Mouse (Mus musculus) regulatory T cell (primary cell): Measurements from ENCODE around the gene Fndc9.

Source experiments
- in situ Hi-C: fragments of 300-600 bp; cut with MboI, MseI; formaldehyde crosslinking; loops from one replicate; pipeline ENCODE4 v1.15.1; 2025; ENCODE audit warnings: high pct_unique_total_duplicates

Gene Fndc9

DNA sequence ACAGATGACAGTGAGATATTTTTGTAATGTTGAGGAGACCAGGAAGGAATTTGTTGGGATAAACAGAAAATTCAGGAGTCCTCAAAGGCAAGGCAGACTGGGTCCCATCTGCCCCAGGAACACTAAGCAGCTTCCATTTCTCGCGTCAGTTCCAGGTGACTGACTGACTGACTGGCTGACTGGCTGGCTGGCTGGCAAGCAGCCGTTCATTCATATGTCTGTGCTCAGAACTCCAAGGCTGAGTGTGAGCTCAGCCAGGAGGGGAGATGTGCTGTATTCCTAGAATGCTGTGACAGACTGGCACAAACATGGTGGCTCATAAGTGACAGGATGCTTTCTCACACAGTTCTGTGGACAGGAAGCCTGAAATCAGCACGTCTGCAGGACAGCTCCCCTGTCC is 1.4 kb upstream of the Fndc9 start:
- in situ Hi-C loops, result no loop called here

DNA sequence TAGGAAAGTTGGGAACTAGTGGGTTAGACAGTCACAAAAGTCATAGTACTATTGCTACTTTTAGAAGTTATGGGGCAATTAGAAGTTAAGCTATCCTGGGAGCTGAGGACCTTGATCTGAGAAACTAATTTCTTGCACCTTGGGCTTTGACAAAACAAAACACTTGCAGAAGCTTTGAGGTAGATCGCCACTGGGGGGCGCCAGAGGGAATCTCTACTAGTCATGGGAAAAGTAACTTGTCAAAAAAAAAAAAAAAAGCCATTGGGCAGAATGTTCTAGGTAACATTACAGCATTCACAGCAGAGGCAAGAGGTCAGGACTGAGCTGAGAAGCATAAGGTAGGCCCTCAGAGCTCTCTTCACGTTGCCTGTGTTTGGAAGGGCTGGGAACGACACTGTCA is 1.6 kb downstream of the Fndc9 start:
- in situ Hi-C loops, result no loop called here

DNA sequence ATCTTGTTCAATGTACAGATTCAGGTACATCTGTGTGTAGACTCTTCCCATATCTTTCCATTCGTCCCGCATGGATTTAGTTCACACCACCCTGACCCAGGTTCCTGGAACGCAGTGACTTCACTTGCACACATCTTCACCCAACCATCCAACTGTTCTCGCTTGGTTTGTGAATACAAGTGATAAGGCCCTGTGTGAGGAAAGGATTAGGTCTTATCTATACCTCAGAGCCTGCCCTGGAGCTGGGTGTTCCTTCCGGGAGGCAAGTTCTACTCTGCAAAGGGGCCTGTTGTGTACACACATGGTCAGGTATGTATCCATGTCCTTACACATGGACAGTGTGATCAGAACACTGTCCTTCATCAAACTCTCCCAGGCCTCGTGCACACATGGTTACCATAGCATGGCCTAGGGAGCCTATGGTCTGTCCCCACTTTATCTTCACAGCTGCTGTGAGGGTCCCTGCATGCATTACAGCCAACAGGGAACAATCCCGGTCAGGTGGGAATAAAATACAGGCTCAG is 5.9 kb downstream of the Fndc9 start:
- in situ Hi-C loops, result no loop called here

DNA sequence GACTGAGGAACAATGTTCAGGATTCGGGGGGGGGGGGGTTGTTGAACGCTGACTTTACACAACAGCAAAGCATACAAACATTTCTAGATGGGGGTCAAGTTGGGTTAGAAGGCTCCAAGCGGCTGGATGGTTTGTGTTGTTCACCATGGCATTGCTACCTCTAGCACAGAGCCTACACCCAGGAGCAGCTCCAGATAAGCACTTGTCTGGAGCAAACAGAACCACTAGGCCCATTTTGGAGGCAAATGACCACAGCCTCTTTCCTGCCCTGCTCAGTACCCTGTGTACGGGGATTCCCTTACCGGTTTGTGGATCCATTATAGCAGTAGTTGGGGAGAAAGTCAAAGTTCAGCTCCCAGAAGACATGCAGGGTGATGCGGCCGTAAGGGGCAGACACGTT is 6.7 kb downstream of the Fndc9 start:
- in situ Hi-C loops, result no loop called here

DNA sequence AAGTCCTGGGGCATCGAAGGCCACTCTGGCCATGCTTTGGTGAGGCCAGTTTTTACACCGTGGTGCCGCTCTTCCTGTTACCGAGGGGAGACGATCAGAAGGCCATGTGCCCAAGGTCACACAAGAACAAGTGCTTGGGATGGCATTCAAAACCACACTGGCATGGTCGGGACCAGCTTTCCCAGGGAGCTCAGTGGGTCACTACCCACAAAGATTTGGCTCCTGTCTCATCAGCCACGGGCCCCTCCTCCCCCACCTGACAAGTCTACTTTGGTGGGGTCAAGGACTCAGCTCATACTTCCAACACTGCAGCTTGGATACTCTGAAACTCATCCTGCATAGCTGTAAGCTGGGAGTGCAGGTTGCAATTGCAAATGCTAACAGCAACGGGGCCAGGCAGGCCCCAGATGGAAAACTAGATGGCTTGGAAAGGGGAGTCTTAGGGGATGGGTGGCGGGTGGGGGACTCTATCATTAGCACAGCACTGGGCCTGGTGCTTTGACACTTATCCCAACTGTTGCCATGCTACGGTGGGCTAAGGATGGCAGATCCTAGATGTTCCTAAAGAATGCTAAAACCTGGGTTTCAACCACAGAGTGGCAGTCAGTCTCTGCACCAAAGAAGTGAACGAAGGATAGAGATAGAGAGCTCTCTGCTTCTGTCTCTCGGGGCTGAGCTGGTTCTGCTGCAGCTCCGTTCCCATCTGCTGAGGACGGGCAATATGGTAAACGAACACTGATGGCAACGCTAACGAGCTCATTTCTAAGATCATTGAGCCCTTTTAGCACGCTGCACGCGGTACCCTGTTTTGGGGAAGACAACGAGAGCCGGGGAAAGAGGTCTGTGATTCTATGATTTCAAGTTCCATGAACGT is 9.6 kb downstream of the Fndc9 start:
- in situ Hi-C loops, result no loop called here

DNA sequence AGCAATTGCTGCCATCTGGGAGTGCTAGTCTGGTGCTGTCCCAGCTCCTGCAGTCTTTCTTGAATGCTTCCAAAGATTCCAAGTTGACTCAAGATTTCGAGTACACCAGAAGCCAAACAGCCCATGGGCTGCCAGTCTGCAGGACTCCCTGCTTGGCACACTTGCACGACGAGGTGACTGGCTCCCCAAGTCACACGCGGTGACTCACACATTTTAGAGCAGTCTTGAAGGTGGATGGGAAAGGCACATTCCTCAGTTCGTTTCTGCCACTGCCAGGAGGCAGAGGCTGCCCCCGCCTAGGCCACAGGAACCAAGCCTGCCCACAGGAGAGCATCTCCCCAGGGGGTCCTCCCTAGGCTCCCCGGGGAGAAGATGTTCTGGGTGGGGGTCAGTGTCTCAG is 10.6 kb downstream of the Fndc9 start:
- in situ Hi-C loops, result no loop called here

DNA sequence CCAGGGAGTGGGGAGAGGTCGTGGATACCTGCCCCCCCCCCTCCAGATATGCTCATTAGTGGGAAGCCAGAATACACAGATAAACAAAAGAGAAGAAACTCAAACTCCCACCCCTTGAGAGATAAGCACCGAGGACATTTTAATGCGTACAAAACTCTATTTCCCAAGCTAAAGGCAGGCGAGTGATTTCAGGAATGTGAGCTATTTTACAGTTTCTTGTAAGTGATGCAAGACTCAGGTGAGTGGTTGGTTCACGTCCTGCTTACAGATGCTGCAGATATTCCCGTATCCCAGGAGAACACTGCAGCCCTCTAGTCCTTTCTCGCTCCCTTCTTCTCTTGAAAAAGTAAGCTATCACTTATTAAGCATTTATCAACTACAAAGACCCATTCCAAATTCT is 11.1 kb downstream of the Fndc9 start:
- in situ Hi-C loops, result no loop called here

DNA sequence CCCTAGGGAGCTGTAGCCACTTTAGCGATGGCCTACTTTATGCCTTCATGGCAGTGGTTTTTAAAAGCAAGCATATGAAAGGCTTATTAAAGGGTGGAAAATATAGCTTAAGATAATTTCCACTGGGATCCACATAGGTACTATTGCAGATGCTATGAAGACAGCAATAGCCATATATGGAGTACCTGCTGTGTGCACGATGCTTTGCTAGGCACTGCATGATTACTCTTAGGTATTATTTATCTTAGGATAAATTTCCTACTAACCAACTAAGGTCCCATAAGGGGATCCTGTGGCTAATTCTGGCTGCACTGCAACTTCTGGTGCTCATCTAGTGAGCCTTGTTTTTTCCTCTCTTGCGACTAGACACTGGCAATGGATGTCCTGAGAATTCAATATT is 13.0 kb downstream of the Fndc9 start:
- in situ Hi-C loops, result no loop called here

DNA sequence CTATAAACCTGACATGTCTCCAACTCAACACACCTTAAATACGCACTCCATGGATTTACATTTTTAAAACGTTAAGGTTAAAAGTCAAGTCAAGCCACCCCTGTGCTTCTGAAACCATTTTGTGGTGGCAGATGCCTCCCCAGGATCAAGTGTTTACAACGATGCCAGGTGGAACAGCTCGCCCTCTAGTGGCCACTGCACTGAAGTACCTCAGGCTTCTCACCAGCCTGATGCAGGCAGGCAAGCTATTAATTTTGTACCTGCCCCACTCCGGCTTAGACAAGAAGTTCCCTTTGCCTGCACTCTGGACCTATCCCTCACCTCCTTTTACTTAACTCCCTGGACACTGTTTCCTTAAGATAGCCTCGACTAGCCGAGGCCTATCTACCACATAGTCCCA is 16.7 kb downstream of the Fndc9 start:
- in situ Hi-C loops, result no loop called here

DNA sequence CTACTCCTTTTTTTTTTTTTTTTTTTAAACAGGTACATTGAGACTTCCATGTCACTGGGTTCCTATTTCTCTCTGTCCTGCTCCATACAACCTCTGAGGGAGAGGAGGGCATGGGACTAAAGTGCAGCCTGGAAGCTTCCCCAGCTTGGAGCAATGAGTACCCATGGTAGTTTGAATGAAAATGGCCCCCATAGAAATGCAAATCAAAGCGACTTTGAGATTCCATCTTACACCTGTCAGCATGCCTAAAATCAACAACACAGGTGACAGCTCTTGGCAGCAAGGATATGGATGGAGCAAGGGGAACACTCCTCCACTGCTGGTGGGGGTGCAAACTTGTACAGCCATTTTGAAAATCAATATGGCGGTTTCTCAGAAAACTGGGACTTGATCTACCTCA is 20.0 kb downstream of the Fndc9 start:
- in situ Hi-C loops, result no loop called here

DNA sequence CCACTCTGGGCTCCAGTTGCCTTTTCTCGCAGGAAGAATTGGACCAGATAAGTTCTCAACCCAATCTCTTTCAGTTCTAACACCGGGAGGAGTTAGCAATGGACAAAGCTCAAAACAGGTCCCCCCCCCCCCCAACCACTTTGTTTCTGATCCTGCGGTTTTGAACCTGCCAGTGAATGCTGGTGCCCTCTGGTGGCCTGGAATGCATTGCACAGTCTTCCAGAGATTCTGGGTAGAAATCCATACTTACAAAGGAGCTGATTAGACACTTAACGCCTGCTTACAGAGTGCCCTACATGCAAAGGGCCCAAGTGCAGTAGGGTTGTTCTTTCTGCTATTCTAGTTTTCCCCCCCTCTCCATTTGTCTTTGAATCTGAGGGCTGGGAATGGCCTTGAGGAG is 22.9 kb downstream of the Fndc9 start:
- in situ Hi-C loops, result no loop called here

DNA sequence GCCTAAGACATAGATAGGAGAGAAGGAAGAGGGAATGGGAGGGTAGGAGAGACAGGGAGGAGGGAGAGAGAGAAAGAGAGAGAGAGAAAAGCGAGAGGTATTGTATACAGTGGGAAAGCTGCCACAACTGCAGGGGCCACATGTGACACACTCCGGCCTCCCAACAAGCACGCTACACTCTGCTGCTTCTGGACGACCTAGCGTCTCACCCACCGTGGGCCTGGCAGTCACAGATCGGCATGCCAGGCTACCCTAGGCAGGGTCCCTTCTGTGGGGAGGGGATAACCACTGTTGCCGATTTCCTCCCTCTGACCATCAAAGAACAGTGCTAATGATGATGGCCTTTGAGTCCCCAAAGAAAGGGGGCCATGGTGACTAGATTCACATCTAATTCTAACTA is 23.4 kb downstream of the Fndc9 start:
- in situ Hi-C loops, result no loop called here

DNA sequence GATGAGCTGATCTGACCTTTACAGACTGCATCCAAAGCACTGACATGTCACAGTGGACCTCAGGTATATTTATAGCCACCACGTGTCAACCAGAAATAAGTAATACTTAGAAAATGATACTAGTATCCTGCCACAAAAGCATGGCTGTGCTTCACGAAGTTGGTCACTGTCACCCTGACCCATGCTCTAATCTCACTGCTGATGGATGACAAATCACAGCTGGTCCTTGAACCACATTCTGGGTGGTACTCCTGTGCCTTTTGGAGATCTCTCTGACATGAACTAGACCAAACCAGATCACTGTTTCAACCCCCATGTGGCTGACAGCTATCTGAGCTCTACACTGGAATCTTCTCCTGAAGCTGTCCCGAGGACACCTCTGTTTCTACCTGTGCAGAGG is 27.5 kb downstream of the Fndc9 start:
- in situ Hi-C loops, result no loop called here

DNA sequence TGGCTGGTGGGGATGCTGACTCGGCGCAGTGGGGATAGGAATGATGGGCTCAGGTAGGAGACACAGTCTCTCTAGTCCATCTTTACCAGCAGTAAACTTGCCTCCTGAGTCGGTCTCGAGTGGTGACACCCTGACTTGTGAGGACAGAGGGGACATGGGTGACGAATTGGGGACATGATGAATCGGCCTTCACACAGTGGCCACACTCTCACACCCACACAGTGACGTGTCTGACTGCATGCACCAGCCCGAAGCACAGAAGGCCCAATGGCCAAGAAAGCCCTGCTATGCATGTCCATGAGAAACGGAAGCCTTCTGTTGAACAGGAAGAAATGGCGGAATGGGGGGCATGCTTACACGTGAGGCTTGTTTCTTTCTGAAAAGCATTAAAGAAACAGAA is 28.0 kb downstream of the Fndc9 start:
- in situ Hi-C loops, result no loop called here

DNA sequence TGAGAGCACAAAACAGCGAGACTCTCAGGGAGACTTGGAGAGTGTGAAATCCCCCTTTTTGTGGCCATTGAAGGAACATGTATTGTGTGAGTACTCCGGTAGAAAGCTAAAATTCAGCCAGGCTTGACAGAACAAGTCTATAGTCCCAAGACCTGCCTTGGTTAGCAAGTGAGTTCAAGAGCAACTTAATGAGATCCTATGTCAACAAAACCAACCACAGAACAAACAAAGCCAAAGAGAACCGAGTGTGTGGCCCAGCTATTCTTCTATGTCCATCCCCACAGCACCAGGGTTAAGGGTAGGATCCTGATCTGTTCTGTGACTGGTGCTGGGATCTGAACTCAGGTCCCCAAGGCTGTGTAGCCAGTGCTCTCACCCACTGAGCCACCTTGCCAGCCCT is 29.3 kb downstream of the Fndc9 start:
- in situ Hi-C loops, result no loop called here

DNA sequence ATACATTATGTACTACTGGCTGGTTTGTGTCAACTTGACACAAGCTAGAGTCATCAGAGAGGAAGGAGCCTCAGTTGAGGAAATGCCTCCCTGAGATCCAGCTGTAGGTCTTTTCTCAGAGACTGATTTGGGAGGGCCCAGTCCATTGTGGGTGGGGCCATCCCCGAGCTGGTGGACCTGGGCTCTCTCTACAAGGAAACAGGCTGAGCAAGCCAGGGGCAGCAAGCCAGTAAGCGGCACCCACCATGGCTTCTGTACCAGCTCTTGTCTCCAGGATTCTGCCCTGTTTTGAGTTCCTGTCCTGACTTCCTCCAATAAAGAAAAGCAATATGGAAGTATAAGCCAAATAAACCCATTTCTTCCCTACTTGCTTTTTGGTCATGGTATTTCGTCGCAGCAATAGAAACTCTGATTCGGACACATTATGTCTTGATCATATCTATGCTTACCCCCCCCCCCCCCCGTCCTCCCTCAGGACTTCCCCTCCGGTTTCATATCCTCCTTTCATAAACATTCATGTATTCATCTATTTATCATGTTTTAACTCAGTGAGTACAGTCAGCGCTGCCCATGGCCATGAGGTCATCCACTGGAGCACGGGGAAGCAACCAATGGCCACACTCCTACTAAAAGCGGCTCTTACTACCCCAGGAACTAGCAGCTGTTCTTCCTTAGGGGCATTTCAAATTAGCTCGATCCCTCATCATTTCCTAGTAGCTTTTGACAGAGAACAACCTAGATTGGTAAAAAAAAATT is 29.9 kb downstream of the Fndc9 start:
- in situ Hi-C loops, result no loop called here

DNA sequence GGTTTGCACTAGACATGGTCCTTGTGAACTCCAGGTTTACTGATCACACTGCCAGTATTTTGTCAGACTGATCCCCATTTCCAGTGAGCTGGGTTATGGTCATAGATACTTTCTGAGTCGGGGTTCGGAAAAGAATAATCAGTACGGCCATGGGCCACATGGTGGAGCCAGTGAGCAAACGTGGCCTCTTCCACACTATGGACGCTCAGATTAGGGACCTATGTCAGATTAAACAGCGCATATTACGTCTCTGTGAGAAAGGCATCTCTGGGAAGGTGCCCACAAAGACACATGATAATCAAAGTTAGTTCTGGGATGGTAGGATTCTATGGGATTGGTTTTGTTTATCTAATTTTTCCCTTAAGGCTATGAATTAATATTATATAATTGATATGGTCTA is 33.7 kb downstream of the Fndc9 start:
- in situ Hi-C loops, result no loop called here

DNA sequence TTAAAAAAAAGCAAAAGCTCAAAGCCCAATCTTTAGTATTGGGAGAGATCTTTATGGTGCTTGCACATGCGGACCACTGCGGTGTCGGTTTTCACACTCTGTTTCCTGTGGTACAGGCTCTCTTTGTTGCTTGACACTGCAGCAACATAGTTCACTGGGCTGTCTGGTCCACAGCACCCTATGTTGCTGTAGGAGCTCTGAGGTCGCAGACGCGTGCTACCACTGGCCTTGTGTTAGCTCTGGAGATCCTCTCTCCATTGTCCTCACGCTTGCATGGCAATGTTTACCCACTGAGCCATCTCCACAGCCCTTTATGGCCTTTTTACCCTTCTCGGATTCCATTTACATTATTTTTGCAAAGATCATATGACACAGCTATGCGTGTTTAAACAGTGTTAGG is 34.1 kb downstream of the Fndc9 start:
- in situ Hi-C loops, result no loop called here

DNA sequence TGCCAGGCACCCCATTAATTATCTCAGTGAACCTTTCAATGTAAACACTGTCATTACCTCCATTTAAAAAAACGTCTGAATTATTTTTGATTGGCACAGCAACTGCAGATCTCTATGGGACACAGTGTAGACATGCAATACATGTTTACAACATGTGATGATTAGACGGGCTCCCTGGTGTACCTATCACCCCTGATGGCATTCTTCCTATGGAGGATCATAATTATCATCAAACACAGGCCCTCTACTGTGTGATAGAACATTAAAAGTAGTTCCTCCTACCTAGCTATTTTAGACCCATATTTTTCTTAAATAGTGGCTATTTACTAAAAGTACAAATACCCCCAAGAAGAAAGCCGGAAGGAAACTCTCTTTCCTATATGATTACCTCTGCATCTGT is 34.6 kb downstream of the Fndc9 start:
- in situ Hi-C loops, result no loop called here

DNA sequence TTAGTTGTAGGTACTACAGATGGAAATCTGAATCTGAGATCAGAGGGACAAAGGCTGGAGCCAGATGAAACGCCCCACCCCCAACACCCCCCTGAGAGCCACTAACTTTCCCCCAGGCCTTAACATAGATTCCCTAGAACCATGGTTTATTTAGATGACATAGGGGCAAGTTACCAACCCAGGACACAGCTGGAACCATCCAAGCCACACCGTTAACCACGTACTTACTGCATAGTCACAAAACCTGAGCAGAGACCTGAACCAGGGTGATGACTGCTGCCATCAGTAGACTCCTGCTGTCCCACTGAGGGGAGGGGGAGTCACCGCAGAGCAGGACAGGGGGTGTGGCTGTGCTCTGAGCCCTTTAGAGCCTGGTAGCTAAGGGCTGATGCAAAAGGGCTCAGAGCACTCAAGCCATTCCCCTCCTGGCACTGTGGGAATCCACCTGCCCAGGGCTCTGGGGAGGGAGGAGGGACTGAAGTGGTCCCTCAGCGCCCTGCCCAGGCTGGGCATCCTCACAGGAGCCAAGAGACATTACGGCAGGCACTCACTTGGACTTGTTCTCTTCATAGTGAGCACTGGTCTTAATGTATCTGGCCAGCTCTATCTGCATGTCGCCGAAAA is 36.8 kb downstream of the Fndc9 start:
- in situ Hi-C loops, result no loop called here

DNA sequence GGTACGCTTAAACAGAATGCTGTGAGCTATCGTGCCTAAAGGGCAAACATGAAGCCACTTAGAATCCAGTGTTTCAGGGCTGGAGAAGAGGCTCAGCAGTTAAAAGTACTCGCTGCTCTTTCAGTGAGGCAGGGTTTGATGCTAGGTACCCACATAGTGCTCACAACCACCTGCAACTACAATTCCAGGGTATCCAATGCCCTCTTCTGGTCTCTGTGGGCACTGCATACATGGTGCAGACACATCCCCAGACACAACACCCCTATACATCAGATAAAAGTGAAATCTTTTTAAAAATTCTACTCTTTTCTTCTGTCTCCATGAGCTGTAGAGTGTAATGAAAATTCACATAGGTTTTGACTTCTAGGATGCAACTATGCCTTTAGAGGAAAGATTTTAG is 38.6 kb downstream of the Fndc9 start:
- in situ Hi-C loops, result no loop called here

DNA sequence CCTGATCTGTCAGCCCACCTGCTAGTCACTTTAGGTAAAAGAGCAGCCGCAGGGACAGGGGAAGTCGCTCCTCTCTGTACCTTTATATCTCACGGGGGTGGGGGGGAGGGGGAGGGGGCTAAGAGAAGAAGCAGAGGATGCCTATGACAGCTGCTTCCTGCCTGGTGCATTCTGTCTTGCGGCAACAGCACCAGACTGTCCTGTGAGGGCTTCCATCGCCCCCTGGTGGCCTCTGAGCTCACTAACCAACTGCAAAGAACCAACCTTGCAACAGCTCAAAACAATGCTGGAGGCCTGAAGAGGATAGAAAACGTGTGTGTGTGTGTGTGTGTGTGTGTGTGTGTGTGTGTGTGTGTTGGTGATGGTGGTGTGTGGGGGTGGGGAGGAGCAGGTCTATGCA is 40.0 kb downstream of the Fndc9 start:
- in situ Hi-C loops, result no loop called here

DNA sequence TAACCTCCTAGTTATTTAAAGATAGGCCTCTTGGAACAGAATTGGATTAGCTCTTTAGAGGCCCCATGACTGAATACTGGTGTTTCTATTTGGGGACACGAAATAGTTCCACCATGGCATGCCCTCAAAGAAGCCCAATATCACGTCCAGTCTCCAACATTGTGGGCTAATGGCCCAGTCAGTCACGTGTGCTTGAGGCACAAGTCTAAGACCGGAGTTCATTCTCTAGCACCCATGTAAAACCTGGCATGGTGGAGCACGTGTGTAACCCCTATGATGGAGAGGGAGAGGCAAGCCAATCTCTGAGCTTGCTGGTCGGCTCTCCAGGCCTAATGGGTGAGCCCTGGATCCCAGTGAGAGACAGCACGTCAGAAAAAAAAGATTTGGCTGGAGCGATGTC is 40.8 kb downstream of the Fndc9 start:
- in situ Hi-C loops, result no loop called here
